Comparison of ENCODE assay signal across 28 mouse cellular contexts in genomic region chr9:116280146-116280545, GRCm38 (mm10).
DNase-seq lines count a peak whose midpoint lies in the region; ATAC-seq and TF ChIP-seq lines count a peak whose summit lies in the region.
"Had no signal": no experiment of that assay in that cellular context is flagged by ENCODE, and none has a peak within 500 bp of the region (broad histone marks: within the 10 kb centered on the region; RNA-seq: fewer than 3 reads in every experiment).

No protein-coding gene starts in this region.

- no peak overlapping the region for H3K27ac ChIP-seq in kidney, adult 2 months (ENCODE audit: insufficient read depth, low read depth, low read length)
- H3K27ac ChIP-seq in kidney, embryonic 16.5 days (ENCODE audit: low read length), result no peak overlapping the region
- H3K27ac ChIP-seq: embryonic facial prominence, embryonic 13.5 days; embryonic facial prominence, embryonic 15.5 days; forebrain, embryonic 10.5 days; forebrain, embryonic 12.5 days had no signal

- no peak for TF ChIP-seq CTCF in kidney, adult 2 months (conservative IDR thresholded peaks at IDR 0.05; ENCODE audit: insufficient read depth, insufficient read length, low read depth, low read length)

- WGBS in kidney, adult 2 months, result 86% methylated on average over 5 of the region's 5 CpGs
- WGBS in kidney, embryonic 16.5 days, result 89% methylated on average over 5 of the region's 5 CpGs

- H3K4me1 ChIP-seq in kidney, adult 2 months (ENCODE audit: control insufficient read depth, insufficient read depth, low read length), result peaks cover 9% of the 10 kb centered on the region; the same call in 1 of the 2 replicates
- H3K4me1 ChIP-seq in kidney, embryonic 16.5 days (ENCODE audit: insufficient read depth, low read length), result no peaks in the 10 kb centered on the region
- H3K4me1 ChIP-seq: embryonic facial prominence, embryonic 13.5 days; embryonic facial prominence, embryonic 15.5 days; forebrain, embryonic 10.5 days; forebrain, embryonic 12.5 days had no signal

- H3K4me2 ChIP-seq in kidney, embryonic 16.5 days (replicated peaks; ENCODE audit: low read depth, low read length), result no peak overlapping the region
- H3K4me2 ChIP-seq: embryonic facial prominence, embryonic 13.5 days; embryonic facial prominence, embryonic 15.5 days; forebrain, embryonic 12.5 days had no signal

- no peak overlapping the region for H3K9ac ChIP-seq in kidney, embryonic 16.5 days (replicated peaks; ENCODE audit: low read length)
- H3K9ac ChIP-seq: embryonic facial prominence, embryonic 13.5 days; embryonic facial prominence, embryonic 15.5 days; forebrain, embryonic 12.5 days had no signal

- H3K36me3 ChIP-seq in kidney, adult 2 months (ENCODE audit: control insufficient read depth, insufficient read depth, low read length), result no peaks in the 10 kb centered on the region
- no peaks in the 10 kb centered on the region for H3K36me3 ChIP-seq in kidney, embryonic 16.5 days (ENCODE audit: insufficient read depth, low read length)
- H3K36me3 ChIP-seq: embryonic facial prominence, embryonic 13.5 days; embryonic facial prominence, embryonic 15.5 days; forebrain, embryonic 10.5 days; forebrain, embryonic 12.5 days; G1E had no signal

- no peak for ATAC-seq in kidney, embryonic 16.5 days (ENCODE audit: low FRiP score, low TSS enrichment)
- ATAC-seq: CD4-positive, CD25-positive, alpha-beta regulatory T cell, adult 4 months; forebrain, embryonic 14.5 days; Patski had no signal

- DNase-seq in kidney, adult 2 months, result peak; percentile 30
- DNase-seq in kidney, postnatal 36 days, result peak; percentile 6 to 36
- no peak for DNase-seq in kidney, adult 8-10 months
- DNase-seq in lung, postnatal 14 days, result peak; percentile 33
- no peak for DNase-seq in lung, adult 18-20 months
- DNase-seq in R1 (ENCODE audit: low read depth, low spot score), result peak; percentile 26
- DNase-seq: adrenal gland, adult 2 months; adrenal gland, postnatal 10 days; adrenal gland, postnatal 25 days; B cell, adult 2 months; cerebellum, adult 11 months; cerebellum, adult 18-20 months; cerebellum, adult 8-10 months; cerebellum, adult 9-11 months; cerebellum, postnatal 14 days; cerebellum, postnatal 36 days; embryo, embryonic 11 days had no signal

- no peak for TF ChIP-seq POLR2A in kidney, adult 2 months (IDR thresholded peaks at IDR 0.05; ENCODE audit: low read depth, low read length)

- H3K27me3 ChIP-seq in kidney, adult 2 months (replicated peaks; ENCODE audit: control insufficient read depth, insufficient read depth, low read length), result no peaks in the 10 kb centered on the region
- no peaks in the 10 kb centered on the region for H3K27me3 ChIP-seq in kidney, embryonic 16.5 days (ENCODE audit: insufficient read depth, low read length)
- H3K27me3 ChIP-seq: CH12.LX; embryonic facial prominence, embryonic 13.5 days; embryonic facial prominence, embryonic 15.5 days; forebrain, embryonic 12.5 days; Patski had no signal

- H3K4me3 ChIP-seq in kidney, adult 2 months (ENCODE audit: insufficient read depth, low read depth, low read length), result no peak overlapping the region
- H3K4me3 ChIP-seq in kidney, embryonic 16.5 days (ENCODE audit: low read length), result no peak overlapping the region
- H3K4me3 ChIP-seq: embryonic facial prominence, embryonic 13.5 days; embryonic facial prominence, embryonic 15.5 days; erythroblast, embryonic 14.5 days; forebrain, embryonic 10.5 days; forebrain, embryonic 12.5 days had no signal

- H3K9me3 ChIP-seq in kidney, embryonic 16.5 days (ENCODE audit: low read length), result no peaks in the 10 kb centered on the region
- H3K9me3 ChIP-seq: embryonic facial prominence, embryonic 13.5 days; embryonic facial prominence, embryonic 15.5 days; forebrain, embryonic 10.5 days; forebrain, embryonic 12.5 days had no signal

Comparison
In these comparisons a context has a peak if more than half of its experiments do, and no peak if none do; other contexts are left out.
1. DNase-seq: peak in kidney, adult 2 months (single experiment), kidney, postnatal 36 days (2 of 2), lung, postnatal 14 days (single experiment) and R1 (single experiment); none in kidney, adult 8-10 months (0 of 2) and lung, adult 18-20 months (0 of 2).